Mouse (Mus musculus) cerebellum, postnatal 14 days (tissue): ENCODE results near the gene Sept7.
A peak's percentile ranks its signal among the peaks of the same experiment; 100 is the strongest.
"Not testable (repeated sequence)": the region's sequence is repeated elsewhere in the genome, so short reads cannot be mapped to it uniquely, and the experiment has no call there.

Source experiments
- DNase-seq, 2 experiments: peaks; one replicate each; pipeline ENCODE4 v3.0.0; 2021; ENCODE audit warnings: mixed read lengths in 2 of 2

Sept7 gene

GRCm38 (mm10) chr9:25252283-25252726 is at the start of gene Sept7:
TSS of gene Sept7 (plus strand) at chr9:25252439.
- DNase-seq = peak; percentile 98 to 99

GRCm38 (mm10) chr9:25208087-25208803 is 44.0 kb upstream of the Sept7 start:
- no peak for DNase-seq

- DNase-seq = no peak
Observed at GRCm38 (mm10) chr9:25212309-25213163, 39.7 kb upstream of the Sept7 start.

- DNase-seq = no peak
Observed at GRCm38 (mm10) chr9:25213164-25213557, 39.1 kb upstream of the Sept7 start.

- no peak for DNase-seq
Observed at GRCm38 (mm10) chr9:25215411-25215810, 36.8 kb upstream of the Sept7 start.

GRCm38 (mm10) chr9:25216210-25216609 is 36.0 kb upstream of the Sept7 start:
- no peak for DNase-seq

- DNase-seq = no peak
Observed at GRCm38 (mm10) chr9:25218954-25219353, 33.3 kb upstream of the Sept7 start.

GRCm38 (mm10) chr9:25219882-25220281 is 32.4 kb upstream of the Sept7 start:
- DNase-seq = no peak

- no peak for DNase-seq
Observed at GRCm38 (mm10) chr9:25224959-25225358, 27.3 kb upstream of the Sept7 start.

GRCm38 (mm10) chr9:25229740-25230139 is 22.5 kb upstream of the Sept7 start:
- no peak for DNase-seq

GRCm38 (mm10) chr9:25230213-25231039 is 21.8 kb upstream of the Sept7 start:
- no peak for DNase-seq

- DNase-seq = no peak
Observed at GRCm38 (mm10) chr9:25241065-25241464, 11.2 kb upstream of the Sept7 start.

- not testable (repeated sequence) for DNase-seq
Observed at GRCm38 (mm10) chr9:25241783-25242182, 10.5 kb upstream of the Sept7 start.

GRCm38 (mm10) chr9:25242266-25242665 is 10.0 kb upstream of the Sept7 start:
- no peak for DNase-seq

GRCm38 (mm10) chr9:25243926-25244657 is 8.1 kb upstream of the Sept7 start:
- no peak for DNase-seq

- DNase-seq = no peak
Observed at GRCm38 (mm10) chr9:25245125-25245524, 7.1 kb upstream of the Sept7 start.

GRCm38 (mm10) chr9:25246508-25246907 is 5.7 kb upstream of the Sept7 start:
- DNase-seq = no peak

GRCm38 (mm10) chr9:25251174-25251573 is 1.1 kb upstream of the Sept7 start:
- DNase-seq = no peak

GRCm38 (mm10) chr9:25251611-25252282 is 492 bp upstream of the Sept7 start:
- DNase-seq = peak; percentile 93 to 95

GRCm38 (mm10) chr9:25252759-25253477 is 679 bp downstream of the Sept7 start:
- peak; percentile 77 to 85 for DNase-seq

GRCm38 (mm10) chr9:25253478-25253824 is 1.2 kb downstream of the Sept7 start:
- DNase-seq = no peak
